Comparison of ENCODE assay signal across 9 mouse cellular contexts in the genomic region with DNA sequence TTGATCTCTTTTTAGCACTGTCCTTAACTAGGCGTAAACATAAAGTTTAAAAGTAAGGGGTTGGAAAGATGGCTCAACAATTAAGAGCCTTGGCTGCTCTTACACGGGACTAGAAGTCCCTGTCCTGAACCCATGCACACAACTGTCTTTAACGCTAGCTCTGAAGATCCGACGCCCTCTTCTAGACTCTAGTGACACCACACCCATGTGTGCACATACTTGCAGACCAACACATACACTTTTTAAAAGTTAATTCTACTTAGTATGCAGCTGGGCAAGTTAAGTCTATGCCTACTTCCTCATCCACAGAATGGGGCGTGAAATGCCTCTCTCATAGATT. TPM values are rescaled to one million over a fixed set of nuclear protein-coding genes. Genes with fewer than 3 reads are reported as not detected.
DNase-seq lines count a peak whose midpoint lies in the region; ATAC-seq and TF ChIP-seq lines count a peak whose summit lies in the region.
"Had no signal": no experiment of that assay in that cellular context is flagged by ENCODE, and none has a peak within 500 bp of the region (broad histone marks: within the 10 kb centered on the region; RNA-seq: fewer than 3 reads in every experiment).

No protein-coding gene starts in this region.

- TF ChIP-seq CTCF in left cerebral cortex, adult 2 months (IDR thresholded peaks at IDR 0.05) = no peak
- no peak for TF ChIP-seq CTCF in midbrain, postnatal 0 days (IDR thresholded peaks at IDR 0.05)

- no peaks in the 10 kb centered on the region for H3K9me3 ChIP-seq in embryonic facial prominence, embryonic 12.5 days
- no peaks in the 10 kb centered on the region for H3K9me3 ChIP-seq in embryonic facial prominence, embryonic 10.5 days
- H3K9me3 ChIP-seq in hindbrain, embryonic 15.5 days = no peaks in the 10 kb centered on the region
- H3K9me3 ChIP-seq in midbrain, postnatal 0 days (ENCODE audit: low read length) = no peaks in the 10 kb centered on the region

- no peak overlapping the region for H3K27ac ChIP-seq in embryonic facial prominence, embryonic 12.5 days
- no peak overlapping the region for H3K27ac ChIP-seq in embryonic facial prominence, embryonic 10.5 days (replicated peaks)
- H3K27ac ChIP-seq in left cerebral cortex, adult 2 months = no peak overlapping the region; the same call in 1 of the 2 replicates
- H3K27ac ChIP-seq in hindbrain, embryonic 15.5 days (replicated peaks) = 0 out of 2 replicates have a peak overlapping the region, but pooled peaks have one; percentile 51
- H3K27ac ChIP-seq in midbrain, postnatal 0 days (ENCODE audit: low read depth, low read length) = no peak overlapping the region; the same call in 1 of the 2 replicates

- H3K27me3 ChIP-seq in embryonic facial prominence, embryonic 12.5 days = no peaks in the 10 kb centered on the region
- H3K27me3 ChIP-seq in embryonic facial prominence, embryonic 10.5 days (replicated peaks; ENCODE audit: low read depth, poor library complexity, severe bottlenecking) = 0 out of 2 replicates have a peak, but pooled peaks cover 4% of the 10 kb centered on the region
- H3K27me3 ChIP-seq in hindbrain, embryonic 15.5 days = no peaks in the 10 kb centered on the region
- no peaks in the 10 kb centered on the region for H3K27me3 ChIP-seq in midbrain, postnatal 0 days (ENCODE audit: insufficient read depth, low read length)

- peaks cover 6% of the 10 kb centered on the region; the same call in 1 of the 2 replicates for H3K4me1 ChIP-seq in embryonic facial prominence, embryonic 12.5 days
- H3K4me1 ChIP-seq in embryonic facial prominence, embryonic 10.5 days = peaks cover 18% of the 10 kb centered on the region
- H3K4me1 ChIP-seq in hindbrain, embryonic 15.5 days (replicated peaks) = peaks cover 20% of the 10 kb centered on the region
- 0 out of 2 replicates have a peak, but pooled peaks cover 5% of the 10 kb centered on the region for H3K4me1 ChIP-seq in midbrain, postnatal 0 days (ENCODE audit: insufficient read depth, low read length)

- no peak overlapping the region for H3K4me3 ChIP-seq in embryonic facial prominence, embryonic 12.5 days
- H3K4me3 ChIP-seq in embryonic facial prominence, embryonic 10.5 days = no peak overlapping the region
- H3K4me3 ChIP-seq in left cerebral cortex, adult 2 months = peak overlapping the region; percentile 76; the same call in 1 of the 2 replicates
- H3K4me3 ChIP-seq in hindbrain, embryonic 15.5 days = peak overlapping the region; percentile 74; the same call in 1 of the 2 replicates
- peak overlapping the region; percentile 84 for H3K4me3 ChIP-seq in midbrain, postnatal 0 days (ENCODE audit: low read depth, low read length)

- H3K36me3 ChIP-seq in embryonic facial prominence, embryonic 12.5 days = peaks cover 4% of the 10 kb centered on the region; the same call in 1 of the 2 replicates
- peaks cover 4% of the 10 kb centered on the region; the same call in 1 of the 2 replicates for H3K36me3 ChIP-seq in embryonic facial prominence, embryonic 10.5 days (replicated peaks)
- H3K36me3 ChIP-seq in hindbrain, embryonic 15.5 days = no peaks in the 10 kb centered on the region; the same call in 1 of the 2 replicates
- H3K36me3 ChIP-seq in midbrain, postnatal 0 days (ENCODE audit: insufficient read depth, low read length) = no peaks in the 10 kb centered on the region

- WGBS in embryonic facial prominence, embryonic 12.5 days = 84% methylated on average over 6 of the region's 6 CpGs
- WGBS in embryonic facial prominence, embryonic 10.5 days = 86% methylated on average over 6 of the region's 6 CpGs
- 91% methylated on average over 6 of the region's 6 CpGs for WGBS in hindbrain, embryonic 15.5 days
- 88% methylated on average over 6 of the region's 6 CpGs for WGBS in midbrain, postnatal 0 days

- peak overlapping the region; percentile 80; the same call in 1 of the 2 replicates for H3K4me2 ChIP-seq in embryonic facial prominence, embryonic 12.5 days (replicated peaks)
- H3K4me2 ChIP-seq in hindbrain, embryonic 15.5 days = peak overlapping the region; percentile 67
- peak overlapping the region; percentile 74 for H3K4me2 ChIP-seq in midbrain, postnatal 0 days (ENCODE audit: low read depth, low read length, poor library complexity, severe bottlenecking)

- no peak overlapping the region for H3K9ac ChIP-seq in embryonic facial prominence, embryonic 12.5 days
- no peak overlapping the region for H3K9ac ChIP-seq in hindbrain, embryonic 15.5 days
- H3K9ac ChIP-seq in midbrain, postnatal 0 days (replicated peaks; ENCODE audit: low read length, poor library complexity, severe bottlenecking) = no peak overlapping the region

- ATAC-seq in embryonic facial prominence, embryonic 12.5 days (ENCODE audit: insufficient number of reproducible peaks, insufficient read depth, low FRiP score, low TSS enrichment) = no peak
- ATAC-seq in hindbrain, embryonic 15.5 days (ENCODE audit: low FRiP score, low read depth) = no peak
- no peak for ATAC-seq in midbrain, postnatal 0 days (ENCODE audit: low FRiP score)
- no peak for ATAC-seq in cerebellum, adult (ENCODE audit: insufficient number of reproducible peaks, low FRiP score, low TSS enrichment)

- intact Hi-C loops in left cerebral cortex, adult 2 months (cut with DNase I) = no loop called here
- intact Hi-C loops in left cerebral cortex, postnatal 36 days (cut with DNase I) = no loop called here

- DNase-seq in embryonic facial prominence, embryonic 10.5 days (ENCODE audit: low spot score) = no peak
- DNase-seq in left cerebral cortex, adult 2 months (ENCODE audit: extremely low spot score in 1 of 2, low spot score in 2 of 2) = no peak
- DNase-seq in left cerebral cortex, postnatal 36 days (ENCODE audit: low spot score in 2 of 2) = no peak
- no peak for DNase-seq in midbrain, postnatal 0 days (ENCODE audit: low spot score)
- DNase-seq in thymus, postnatal 25 days = no peak
- DNase-seq: lung, postnatal 14 days had no signal

RNA-seq across cellular contexts. Expression of a gene that starts 0.6 kb away (rescaled TPM):
- polyA plus RNA-seq in embryonic facial prominence, embryonic 12.5 days (2016; fragmentation: Nextera tagmentation; extraction: Ambion mirVana) = 10.0 and 11.2 TPM in 2 replicates
- 11.8 and 12.0 TPM in 2 replicates for polyA plus RNA-seq in embryonic facial prominence, embryonic 10.5 days (2016; fragmentation: Nextera tagmentation; extraction: Ambion mirVana)
- total RNA-seq in left cerebral cortex, adult 2 months (2021) = 10 to 100 TPM; 15.6 to 16.8 TPM
- total RNA-seq in left cerebral cortex, postnatal 36 days (2021) = 10 to 100 TPM; 18.1 to 18.6 TPM
- polyA plus RNA-seq in hindbrain, embryonic 15.5 days (2015; fragmentation: Nextera tagmentation; extraction: Ambion mirVana) = 7.2 and 10.0 TPM in 2 replicates
- 4.9 and 5.1 TPM in 2 replicates for total RNA-seq in midbrain, postnatal 0 days (2014; rRNA removed)
- 7.8 and 8.0 TPM in 2 replicates for polyA plus RNA-seq in midbrain, postnatal 0 days (2015; fragmentation: Nextera tagmentation; extraction: Ambion mirVana)

RNA-seq across cellular contexts. Expression of a gene that starts 9.9 kb away (rescaled TPM):
- polyA plus RNA-seq in embryonic facial prominence, embryonic 12.5 days (2016; fragmentation: Nextera tagmentation; extraction: Ambion mirVana) = 17.0 and 19.7 TPM in 2 replicates
- polyA plus RNA-seq in embryonic facial prominence, embryonic 10.5 days (2016; fragmentation: Nextera tagmentation; extraction: Ambion mirVana) = 9.1 and 9.3 TPM in 2 replicates
- total RNA-seq in left cerebral cortex, adult 2 months (2021) = 100 to 1,000 TPM; 162 to 164 TPM
- 100 to 1,000 TPM; 153 to 169 TPM for total RNA-seq in left cerebral cortex, postnatal 36 days (2021)
- 18.5 and 20.3 TPM in 2 replicates for polyA plus RNA-seq in hindbrain, embryonic 15.5 days (2015; fragmentation: Nextera tagmentation; extraction: Ambion mirVana)
- total RNA-seq in midbrain, postnatal 0 days (2014; rRNA removed) = 97.1 and 134 TPM in 2 replicates
- 13.5 and 17.0 TPM in 2 replicates for polyA plus RNA-seq in midbrain, postnatal 0 days (2015; fragmentation: Nextera tagmentation; extraction: Ambion mirVana)

Comparison
In these comparisons a context has a peak if more than half of its experiments do, and no peak if none do; other contexts are left out.
1. H3K4me3 ChIP-seq: peak in left cerebral cortex, adult 2 months (single experiment), hindbrain, embryonic 15.5 days (single experiment) and midbrain, postnatal 0 days (single experiment); none in embryonic facial prominence, embryonic 12.5 days (single experiment) and embryonic facial prominence, embryonic 10.5 days (single experiment).
2. Peak in every context shown above with its lines, with median percentiles within 50 percentile points of each other: H3K4me2 ChIP-seq.